Mouse (Mus musculus): ENCODE measurements around the gene Npb.

DNA sequence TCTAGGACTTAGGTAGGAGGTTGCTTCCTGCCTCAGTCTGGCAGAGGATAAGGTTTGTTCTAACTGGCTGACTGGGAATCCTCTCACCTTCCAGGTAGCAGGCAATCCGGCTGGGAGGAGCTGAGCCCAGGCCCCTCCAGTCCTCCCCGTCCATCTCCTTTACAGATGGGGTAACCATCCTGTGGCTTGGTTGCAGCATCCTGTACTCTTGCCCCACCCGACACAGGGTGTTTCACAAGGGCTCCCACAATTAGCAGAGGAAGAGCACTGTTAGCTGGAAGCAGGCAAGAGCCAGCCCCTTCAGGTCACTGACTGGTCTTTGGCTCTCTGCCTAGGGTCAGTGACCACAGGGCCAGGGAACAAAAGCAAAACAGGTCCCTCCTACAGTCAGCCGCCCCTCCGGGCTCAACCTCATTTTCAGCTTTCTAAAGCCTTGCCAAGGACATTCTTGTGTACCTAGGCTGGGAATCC, 22.2 kb downstream of the Npb start:
- no peak for TF ChIP-seq CTCF (IDR thresholded peaks at IDR 0.05; ENCODE audit: borderline replicate concordance, control insufficient read depth, extremely low read depth, insufficient read depth, low read length, poor library complexity)
- TF ChIP-seq POLR2A (IDR thresholded peaks at IDR 0.05; ENCODE audit: control insufficient read depth, extremely low read depth, insufficient read depth, low read length, poor library complexity): no peak
